Mouse (Mus musculus) cortical plate, adult 2 months (tissue): ENCODE results near the gene Stx11.

Experiments used
- CTCF ChIP-seq: fragments of 200-500 bp; IDR thresholded peaks from 2 replicates; pipeline ENCODE4 v1.5.1; 2011; ENCODE audit warnings: mild to moderate bottlenecking, control low read depth, low read length; ENCODE audit not compliant: insufficient read depth; ENCODE audit errors: extremely low read depth
- POLR2A ChIP-seq: fragments of 200-500 bp; IDR thresholded peaks from 2 replicates; pipeline ENCODE4 v1.6.1; 2011; ENCODE audit warnings: mild to moderate bottlenecking, low read length, control low read depth; ENCODE audit not compliant: insufficient read depth; ENCODE audit errors: extremely low read depth

GRCm38 (mm10) chr10:12965669-12966180 is 1.6 kb upstream of the Stx11 start:
- TF ChIP-seq POLR2A (no peak), CTCF (no peak)
